Mouse (Mus musculus): ENCODE measurements around the gene Gpc5. TPM values are rescaled to one million over a fixed set of nuclear protein-coding genes. Genes with fewer than 3 reads are reported as not detected.
"Not testable (repeated sequence)": the region's sequence is repeated elsewhere in the genome, so short reads cannot be mapped to it uniquely, and the experiment has no call there.

Gpc5 gene
- total RNA-seq (2021): not detected
- long read RNA-seq, experiment 1: 0 reads
- long read RNA-seq, experiment 2: 0 reads

DNA sequence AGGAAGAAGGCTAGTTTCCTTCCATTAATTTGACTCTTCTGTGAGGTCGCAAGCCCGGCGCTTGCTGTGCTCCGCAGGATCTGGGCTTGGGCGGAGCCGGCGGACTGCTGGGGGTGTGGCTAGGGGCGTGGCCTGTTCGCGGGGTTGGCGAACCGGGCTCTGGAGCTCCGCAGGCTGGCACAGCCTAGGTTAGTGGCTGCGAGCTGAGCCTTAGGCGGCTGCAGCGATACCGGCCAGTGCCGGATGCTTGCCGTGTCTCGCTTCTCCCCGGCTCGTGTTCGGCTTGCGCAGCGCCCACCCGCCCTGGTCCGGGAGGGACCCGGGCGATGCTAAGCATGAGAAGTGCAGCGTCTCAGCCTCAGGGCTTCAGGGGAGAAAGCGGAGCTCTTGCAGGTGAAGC lies at the start of gene Gpc5:
TSS of gene Gpc5 (plus strand) at position 135 of the 400 bp plus-strand sequence.
- peak; percentile 80 for DNase-seq (ENCODE audit: low spot score)

DNA sequence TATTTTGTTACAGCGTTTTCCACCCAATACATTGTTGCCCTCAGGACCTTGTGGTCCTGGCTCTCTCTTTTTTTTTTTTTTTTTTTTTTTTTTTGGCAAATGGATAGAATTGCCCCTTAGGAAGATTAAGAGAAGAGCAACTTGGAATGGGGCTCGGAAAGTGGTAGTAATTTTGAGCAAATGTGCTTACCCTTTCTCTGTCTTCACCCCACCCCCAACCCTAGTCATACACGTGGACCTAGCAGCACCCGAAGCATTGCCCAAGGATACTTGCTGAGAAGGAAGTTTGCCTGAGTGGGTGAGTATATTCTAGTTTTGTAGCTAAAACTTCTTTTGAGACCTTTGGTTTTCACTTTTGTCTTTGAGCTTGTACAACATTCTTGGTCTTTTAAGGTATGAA lies 49.4 kb upstream of the Gpc5 start:
- DNase-seq (ENCODE audit: low spot score): peak; percentile 3

GRCm38 (mm10) chr14:115044016-115044415 lies 48.0 kb upstream of the Gpc5 start:
- DNase-seq (ENCODE audit: low spot score): no peak

DNA sequence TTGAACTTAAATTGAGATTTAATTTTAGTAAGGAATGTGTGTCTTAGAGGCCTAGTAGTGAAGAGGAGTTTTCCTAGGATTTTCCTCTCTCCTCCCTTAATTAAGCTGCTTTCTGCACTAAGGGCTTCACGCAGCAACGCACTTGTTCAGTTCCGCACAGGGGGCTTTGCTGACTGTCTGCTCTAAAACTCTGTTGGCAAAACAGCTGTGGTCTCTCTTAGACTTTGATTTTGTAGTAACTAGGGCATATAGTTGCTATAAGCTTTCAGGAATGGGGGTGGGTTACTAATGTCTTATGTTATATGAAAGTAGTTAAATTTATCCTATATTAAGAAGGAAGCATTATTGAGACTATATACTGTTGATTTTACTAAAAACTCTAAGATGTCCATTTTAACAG lies 46.3 kb upstream of the Gpc5 start:
- no peak for DNase-seq (ENCODE audit: low spot score)

DNA sequence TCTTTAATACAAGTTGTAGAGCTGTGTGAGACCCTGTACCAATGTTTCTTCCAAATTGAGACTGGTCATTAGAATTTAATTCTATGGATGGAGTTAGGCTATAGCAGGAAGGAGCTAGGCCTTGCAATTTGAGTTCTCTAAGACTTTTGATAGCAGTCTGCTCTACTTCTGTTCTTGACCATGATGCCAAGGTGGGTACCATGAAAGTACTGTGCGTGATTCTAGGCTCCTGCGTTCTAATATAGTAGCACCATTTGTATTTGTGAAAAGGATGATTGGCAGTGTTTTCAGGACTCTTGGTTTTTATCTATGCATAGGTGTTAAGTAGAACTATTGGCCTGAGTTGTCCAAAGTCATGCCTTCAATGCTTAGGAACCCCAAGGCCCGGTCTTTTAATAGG lies 44.7 kb upstream of the Gpc5 start:
- no peak for DNase-seq (ENCODE audit: low spot score)

GRCm38 (mm10) chr14:115047990-115048862 lies 43.8 kb upstream of the Gpc5 start:
- DNase-seq (ENCODE audit: low spot score): no peak

DNA sequence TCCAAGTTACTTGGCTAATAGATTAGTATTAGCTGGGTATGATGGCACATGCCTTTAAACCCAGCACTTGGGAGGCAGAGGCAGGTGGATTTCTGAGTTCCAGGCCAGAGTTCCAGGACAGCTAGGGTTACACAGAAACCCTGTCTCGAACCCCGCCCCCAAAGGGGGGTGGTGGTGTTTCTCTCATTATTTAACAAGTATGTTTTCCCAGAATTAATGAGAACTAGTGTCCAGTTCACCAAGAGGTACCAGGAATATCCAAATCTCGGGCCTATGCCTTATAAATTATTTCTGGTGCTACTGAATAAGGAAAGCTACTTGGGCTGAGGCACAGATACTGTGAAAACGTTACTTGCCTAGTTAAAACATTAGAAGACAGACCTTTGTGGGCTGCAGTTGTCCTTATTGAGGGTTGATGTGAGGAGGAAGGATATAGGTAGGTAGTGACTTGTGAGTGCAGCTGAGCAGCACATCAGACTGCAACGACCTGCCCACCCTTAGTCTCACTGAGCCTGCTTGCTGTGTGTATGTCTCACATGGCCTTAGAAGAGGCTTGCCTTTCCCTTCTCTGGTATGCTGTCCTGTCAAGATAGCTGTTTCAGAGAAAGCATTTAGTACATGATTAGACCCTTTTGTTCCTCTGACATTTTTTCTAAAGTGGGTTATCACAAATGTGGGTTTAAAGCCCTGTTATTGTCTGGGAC lies 43.0 kb upstream of the Gpc5 start:
- no peak for DNase-seq (ENCODE audit: low spot score)

- no peak for DNase-seq (ENCODE audit: low spot score)
Observed at GRCm38 (mm10) chr14:115049831-115050230, 42.2 kb upstream of the Gpc5 start.

GRCm38 (mm10) chr14:115051106-115051760 lies 40.8 kb upstream of the Gpc5 start:
- DNase-seq (ENCODE audit: low spot score): no peak

GRCm38 (mm10) chr14:115052371-115052770 lies 39.6 kb upstream of the Gpc5 start:
- DNase-seq (ENCODE audit: low spot score): no peak

GRCm38 (mm10) chr14:115054252-115054651 lies 37.8 kb upstream of the Gpc5 start:
- no peak for DNase-seq (ENCODE audit: low spot score)

- DNase-seq (ENCODE audit: low spot score): no peak
Observed at GRCm38 (mm10) chr14:115057524-115057923, 34.5 kb upstream of the Gpc5 start.

DNA sequence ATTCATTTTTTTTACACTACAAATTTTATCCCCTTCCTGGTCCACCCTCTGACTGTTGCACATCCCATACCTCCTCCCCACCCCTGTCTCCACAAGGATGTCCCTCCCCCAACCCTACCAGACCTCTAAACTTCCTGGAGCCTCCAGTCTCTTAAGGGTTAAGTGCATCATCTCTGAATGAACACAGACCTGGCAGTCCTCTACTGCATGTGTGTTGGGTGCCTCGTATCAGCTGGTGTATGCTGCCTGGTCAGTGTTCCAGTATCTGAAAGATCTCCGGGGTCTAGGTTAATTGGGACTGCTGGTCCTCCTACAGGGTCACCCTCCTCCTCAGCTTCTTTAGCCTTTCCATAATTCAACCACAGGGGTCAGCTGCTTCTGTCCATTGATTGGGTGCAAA lies 25.9 kb upstream of the Gpc5 start:
- not testable (repeated sequence) for DNase-seq (ENCODE audit: low spot score)

DNA sequence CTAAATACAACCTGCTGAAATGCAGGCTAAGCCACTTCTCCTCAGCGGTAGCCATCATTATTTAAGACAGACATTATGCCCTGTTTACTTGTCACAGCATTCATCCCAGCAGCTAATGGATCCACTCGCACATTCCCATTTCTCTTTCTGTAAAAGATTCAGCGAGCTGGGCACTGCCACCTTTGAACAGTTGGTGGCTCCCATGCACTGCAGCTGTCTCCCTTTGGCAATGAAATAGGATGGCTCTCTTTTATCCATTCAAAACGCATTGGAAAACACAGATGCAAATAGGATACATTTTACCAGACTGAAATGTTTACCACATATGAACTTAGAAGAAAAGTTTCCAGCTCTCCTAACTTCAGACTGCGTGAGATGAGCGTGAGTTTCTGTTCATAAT lies 21.5 kb upstream of the Gpc5 start:
- no peak for DNase-seq (ENCODE audit: low spot score)

GRCm38 (mm10) chr14:115077340-115077739 lies 14.7 kb upstream of the Gpc5 start:
- no peak for DNase-seq (ENCODE audit: low spot score)

- DNase-seq (ENCODE audit: low spot score): no peak
Observed at GRCm38 (mm10) chr14:115078064-115078463, 14.0 kb upstream of the Gpc5 start.

- no peak for DNase-seq (ENCODE audit: low spot score)
Observed at GRCm38 (mm10) chr14:115081728-115082502, 10.1 kb upstream of the Gpc5 start.

DNA sequence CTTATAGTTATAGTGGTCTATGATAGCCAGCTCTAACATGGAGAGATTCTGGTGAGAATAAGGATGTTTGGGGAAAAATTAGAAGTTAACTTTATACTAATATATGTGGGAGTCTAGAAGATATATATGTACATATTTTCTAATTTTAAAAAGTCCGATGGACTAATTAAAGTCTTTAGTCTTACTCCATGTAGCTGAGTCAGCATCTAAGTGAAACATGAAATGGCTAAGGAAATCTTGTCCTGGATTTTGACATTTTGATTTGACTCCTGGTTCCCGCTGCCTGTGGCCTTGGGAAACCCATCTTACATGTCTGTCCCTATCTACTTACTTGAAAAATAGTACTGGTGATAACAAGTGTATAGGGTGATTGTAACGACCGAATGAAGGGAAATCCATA lies 1.5 kb upstream of the Gpc5 start:
- DNase-seq (ENCODE audit: low spot score): no peak

DNA sequence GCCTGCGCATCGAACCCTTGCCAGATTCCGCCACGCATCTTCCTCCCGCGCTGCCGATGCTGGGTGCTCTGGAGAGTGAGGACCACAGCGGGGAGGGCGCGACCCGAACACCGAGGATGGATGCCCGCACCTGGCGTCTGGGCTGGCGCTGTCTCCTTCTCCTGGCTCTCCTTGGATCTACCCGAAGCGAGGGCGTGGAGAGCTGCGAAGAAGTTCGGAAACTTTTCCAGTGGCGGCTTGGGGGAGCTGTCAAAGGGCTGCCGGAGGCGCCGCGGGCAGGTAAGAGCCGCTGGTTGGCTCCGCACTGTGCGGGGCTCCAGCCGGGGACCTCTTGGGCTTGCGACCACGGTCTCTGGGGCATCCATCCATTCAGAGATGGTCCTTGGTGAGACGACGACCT lies 495 bp downstream of the Gpc5 start:
- no peak for DNase-seq (ENCODE audit: low spot score)

DNA sequence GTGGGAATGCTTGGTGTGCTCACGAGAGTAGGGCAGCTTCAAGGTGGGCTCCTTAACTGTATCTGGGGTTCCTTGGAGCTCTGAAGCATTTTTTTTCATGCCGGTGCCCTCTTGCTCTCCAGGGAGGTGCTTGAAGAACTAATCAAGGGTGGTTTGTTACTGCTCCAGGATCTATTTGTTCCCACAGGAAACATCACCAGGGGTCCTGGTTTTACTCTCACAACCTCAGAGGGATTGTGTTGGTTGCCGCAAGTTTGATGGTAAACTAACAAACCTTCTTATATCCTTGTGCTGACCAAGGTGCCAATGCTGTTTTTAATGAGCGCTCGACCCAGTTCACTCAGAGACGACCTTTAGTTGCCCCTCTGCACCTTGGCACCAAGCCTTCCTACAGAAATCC lies 937 bp downstream of the Gpc5 start:
- no peak for DNase-seq (ENCODE audit: low spot score)

- no peak for DNase-seq (ENCODE audit: low spot score)
Observed at GRCm38 (mm10) chr14:115100617-115101299, 8.7 kb downstream of the Gpc5 start.

All from gastrocnemius, adult 18-20 months (tissue).